Mouse (Mus musculus): ENCODE data around the gene Gm1604a. TPM values are rescaled to one million over a fixed set of nuclear protein-coding genes. Genes with fewer than 3 reads are reported as not detected.
A peak's percentile ranks its signal among the peaks of the same experiment; 100 is the strongest.
"Not testable (repeated sequence)": the region's sequence is repeated elsewhere in the genome, so short reads cannot be mapped to it uniquely, and the experiment has no call there.

Gene Gm1604a
- total RNA-seq (2022), result 1 to 10 TPM in 3 of 4 experiments, under 1 TPM in 1; 0.68 to 2.5 (median 1.8) TPM

DNA sequence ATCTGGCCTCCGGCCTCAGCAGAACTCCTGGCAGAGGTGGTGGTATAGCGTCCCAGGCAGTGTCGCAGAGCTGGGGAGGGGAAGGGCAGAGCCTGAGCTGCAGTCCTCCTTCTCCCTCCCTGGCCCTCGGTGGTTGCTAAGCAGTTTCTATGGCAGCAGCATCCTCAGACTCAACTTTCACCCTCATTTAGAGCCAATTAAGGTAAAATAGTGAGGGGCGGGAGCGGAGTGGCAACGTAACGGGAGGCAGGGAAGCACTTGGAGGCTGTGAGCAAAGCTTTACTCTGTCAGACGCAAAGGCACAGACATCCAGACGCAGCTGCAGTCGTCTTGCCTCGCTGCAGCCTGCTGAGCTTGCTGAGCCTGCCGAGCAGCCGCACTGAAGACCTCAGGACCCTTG, at the start of gene Gm1604a:
Gm1604a (plus strand) TSS at position 312 of the 400 bp plus-strand sequence.
- DNase-seq (ENCODE audit: low spot score in 2 of 2), result peak; percentile 26 to 27

DNA sequence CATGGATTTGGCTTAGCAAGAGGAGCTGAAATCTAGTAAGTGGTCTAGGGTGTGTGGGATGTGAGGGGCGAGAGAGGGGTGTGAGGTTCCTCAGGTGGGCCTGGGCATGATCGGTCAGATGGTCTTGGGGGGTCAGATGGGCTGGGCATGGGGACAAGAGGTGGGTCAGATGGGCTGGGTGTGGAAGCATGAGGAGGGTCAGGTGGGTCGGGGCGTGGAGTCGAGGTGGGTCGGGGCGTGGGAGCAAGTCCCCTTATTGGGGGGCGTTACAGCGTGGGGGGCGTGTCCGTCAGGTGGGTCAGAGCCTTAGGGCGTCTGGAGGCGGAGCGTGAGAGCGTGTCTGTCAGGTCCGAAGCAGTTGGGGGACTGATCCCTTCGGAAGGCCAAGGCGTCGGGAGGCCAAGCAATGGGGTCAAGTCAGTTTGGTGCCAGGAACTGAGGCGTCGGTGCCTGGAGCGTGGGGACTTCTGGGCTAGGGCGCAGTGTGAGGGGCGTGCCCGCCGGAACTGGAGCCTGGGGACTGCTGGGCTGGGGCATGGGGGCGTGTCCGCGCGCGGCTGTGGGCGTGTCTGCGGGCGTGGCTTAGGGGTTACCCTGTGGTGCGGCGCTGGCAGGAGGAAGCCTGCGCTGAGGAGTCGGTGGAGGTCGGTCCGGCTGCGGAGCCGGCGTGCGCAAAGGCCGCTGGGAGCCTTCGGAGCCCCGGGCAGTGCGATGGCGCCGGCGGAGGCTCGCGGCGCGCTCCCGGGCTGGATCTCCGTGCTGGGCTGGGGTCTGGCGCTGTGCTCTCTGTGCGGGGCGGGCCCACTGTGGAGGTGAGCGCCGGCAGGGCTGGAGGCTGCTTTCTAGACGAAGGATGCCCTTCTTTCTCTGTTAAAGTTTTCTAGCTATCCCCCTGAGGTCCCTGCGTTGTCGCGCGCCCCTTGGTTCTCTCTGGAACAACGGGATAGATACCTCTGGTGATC, 46.8 kb upstream of the Gm1604a start, which contains the start of gene Gm49721:
Gm49721 (plus strand) TSS at position 618 of the 962 bp plus-strand sequence.
- peak; percentile 53 to 54 for DNase-seq (ENCODE audit: low spot score in 2 of 2)

- DNase-seq (ENCODE audit: low spot score in 2 of 2), result not testable (repeated sequence)
Measured at GRCm38 (mm10) chr17:6979380-6979779, 46.0 kb upstream of the Gm1604a start.

- not testable (repeated sequence) for DNase-seq (ENCODE audit: low spot score in 2 of 2)
Measured at GRCm38 (mm10) chr17:6980144-6980543, 45.2 kb upstream of the Gm1604a start.

DNA sequence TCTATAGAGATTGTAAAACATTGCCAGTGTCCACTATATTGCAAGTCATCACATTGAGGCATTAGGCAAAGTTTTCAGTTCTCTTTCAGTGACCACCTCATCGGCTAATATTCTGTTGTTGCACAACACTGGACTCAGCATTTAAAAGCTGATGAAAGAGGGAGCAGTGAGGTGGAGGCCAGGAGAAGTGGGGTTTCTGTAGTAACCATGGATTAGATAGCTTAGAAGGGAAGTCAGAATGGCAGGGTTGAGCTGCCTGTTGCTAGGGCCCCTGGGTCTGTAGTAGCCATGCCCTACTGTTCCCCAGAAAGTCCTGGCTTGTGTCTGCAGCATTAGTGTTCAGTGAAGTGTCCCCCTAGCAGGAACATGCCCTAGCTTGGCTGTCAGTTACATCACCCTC, 39.2 kb upstream of the Gm1604a start:
- DNase-seq (ENCODE audit: low spot score in 2 of 2), result not testable (repeated sequence)

GRCm38 (mm10) chr17:6995504-6995903, 29.9 kb upstream of the Gm1604a start:
- DNase-seq (ENCODE audit: low spot score in 2 of 2), result not testable (repeated sequence)

DNA sequence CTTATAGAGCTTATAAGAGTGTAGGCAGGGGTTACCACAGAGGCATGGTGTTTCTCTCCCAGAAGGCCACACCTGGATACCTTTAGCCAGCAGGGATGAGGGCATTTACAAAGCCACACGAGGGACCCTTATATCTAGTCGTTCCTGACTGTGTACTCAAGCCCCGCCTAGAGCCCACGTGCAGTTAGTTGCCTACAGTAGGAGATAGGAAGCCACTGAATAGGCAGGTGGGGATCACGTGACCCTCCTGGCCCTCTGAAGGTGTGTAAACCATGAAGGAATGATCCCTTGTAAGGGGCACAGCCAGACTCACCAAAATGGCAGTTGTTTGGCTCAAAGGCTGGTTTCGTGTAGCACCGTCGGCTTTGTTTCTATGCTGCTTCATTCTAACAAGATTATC, 28.5 kb upstream of the Gm1604a start:
- DNase-seq (ENCODE audit: low spot score in 2 of 2), result not testable (repeated sequence)

DNA sequence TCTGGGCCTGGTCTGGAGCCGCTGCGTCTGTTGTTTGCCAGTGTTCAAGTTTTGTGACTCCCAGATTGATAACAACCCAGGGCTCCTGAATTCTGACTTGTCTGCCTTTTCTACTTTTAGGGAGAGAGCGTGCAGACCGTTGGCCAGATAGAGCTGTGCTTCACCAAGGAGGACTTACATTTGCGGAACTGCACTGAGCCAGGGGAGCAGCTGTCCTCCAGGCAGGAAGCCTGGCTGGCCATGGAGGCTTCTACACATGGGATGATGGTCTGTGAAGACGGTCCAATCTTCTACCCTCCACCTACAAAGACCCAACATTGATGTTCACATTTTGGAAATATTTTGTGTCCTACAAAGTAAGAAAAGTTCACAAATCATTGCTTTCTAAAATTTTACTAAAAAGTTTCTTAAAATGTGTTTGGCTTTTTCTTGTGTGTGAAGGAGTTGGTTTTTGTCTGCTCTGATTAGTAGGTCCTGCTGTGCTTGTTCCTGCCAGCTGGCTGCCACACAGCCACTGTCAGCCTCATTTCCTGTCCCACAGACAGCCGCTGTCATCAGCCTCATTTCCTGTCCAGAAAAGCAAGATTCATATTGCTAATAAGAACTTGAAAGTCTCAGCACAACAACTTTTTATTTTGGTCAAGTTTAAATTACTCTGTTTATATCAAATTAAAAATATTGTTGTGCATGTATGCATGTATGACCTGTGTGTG, 27.4 kb upstream of the Gm1604a start:
- not testable (repeated sequence) for DNase-seq (ENCODE audit: low spot score in 2 of 2)

- DNase-seq (ENCODE audit: low spot score in 2 of 2), result not testable (repeated sequence)
Measured at GRCm38 (mm10) chr17:7001790-7002585, 23.4 kb upstream of the Gm1604a start.

DNA sequence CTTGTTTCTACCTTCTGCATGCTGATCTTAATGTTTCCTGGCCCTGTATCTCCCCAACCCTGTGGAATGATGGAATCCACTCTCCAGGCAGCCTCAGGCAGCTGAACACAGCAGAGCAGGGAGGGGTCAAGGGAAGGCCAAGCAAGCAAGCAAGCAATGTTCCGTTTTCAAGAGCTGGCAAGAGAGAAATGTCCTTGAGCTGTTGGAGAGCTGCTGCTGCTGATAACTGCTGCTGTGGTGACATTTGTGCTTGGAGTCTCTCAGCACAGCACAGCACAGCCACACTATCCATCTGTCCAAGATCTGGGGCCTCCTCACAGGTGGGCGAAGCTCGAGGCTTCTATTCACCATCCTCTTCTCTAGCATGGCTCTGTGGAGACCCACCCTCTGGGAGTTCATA, 22.0 kb upstream of the Gm1604a start:
- DNase-seq (ENCODE audit: low spot score in 2 of 2), result not testable (repeated sequence)

DNA sequence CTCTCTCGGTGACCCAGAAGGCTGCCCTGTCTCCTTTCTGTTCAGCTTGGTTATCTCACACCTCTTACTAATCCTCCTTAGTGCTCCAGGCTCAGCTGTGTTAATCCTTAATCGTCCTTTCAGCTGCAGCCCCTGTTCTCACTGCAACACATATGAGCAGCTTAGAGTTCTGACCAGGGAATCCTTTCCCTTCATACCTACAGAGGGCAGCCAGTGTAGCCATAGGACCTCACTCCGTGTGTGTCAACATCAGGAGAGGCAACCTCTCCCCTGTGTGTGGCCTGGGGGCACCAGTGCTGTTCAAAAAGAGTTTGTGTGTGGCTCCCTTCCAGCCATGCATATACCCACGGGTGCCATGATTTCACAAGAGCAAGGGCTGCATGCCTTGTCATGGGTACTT, 19.7 kb upstream of the Gm1604a start:
- DNase-seq (ENCODE audit: low spot score in 2 of 2), result not testable (repeated sequence)

DNA sequence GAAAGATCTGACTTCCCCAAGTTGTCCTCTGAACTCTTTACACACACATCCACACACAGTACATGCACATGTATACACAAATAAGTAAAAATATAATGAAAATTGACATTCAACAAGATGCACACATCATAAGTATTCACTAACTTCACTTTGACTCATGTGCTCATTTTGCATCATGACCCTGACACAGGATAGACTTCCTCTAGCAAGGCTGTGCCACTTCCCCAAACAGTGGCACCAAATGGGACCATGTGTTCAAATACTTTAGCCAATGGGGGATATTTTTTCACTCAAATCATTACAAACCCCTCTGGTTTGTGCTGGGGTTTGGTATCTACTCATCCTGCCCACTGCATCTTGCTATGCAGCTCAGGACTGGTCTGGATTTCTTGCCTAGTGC, 16.5 kb upstream of the Gm1604a start:
- DNase-seq (ENCODE audit: low spot score in 2 of 2), result not testable (repeated sequence)

- not testable (repeated sequence) for DNase-seq (ENCODE audit: low spot score in 2 of 2)
Measured at GRCm38 (mm10) chr17:7009440-7009839, 15.9 kb upstream of the Gm1604a start.

DNA sequence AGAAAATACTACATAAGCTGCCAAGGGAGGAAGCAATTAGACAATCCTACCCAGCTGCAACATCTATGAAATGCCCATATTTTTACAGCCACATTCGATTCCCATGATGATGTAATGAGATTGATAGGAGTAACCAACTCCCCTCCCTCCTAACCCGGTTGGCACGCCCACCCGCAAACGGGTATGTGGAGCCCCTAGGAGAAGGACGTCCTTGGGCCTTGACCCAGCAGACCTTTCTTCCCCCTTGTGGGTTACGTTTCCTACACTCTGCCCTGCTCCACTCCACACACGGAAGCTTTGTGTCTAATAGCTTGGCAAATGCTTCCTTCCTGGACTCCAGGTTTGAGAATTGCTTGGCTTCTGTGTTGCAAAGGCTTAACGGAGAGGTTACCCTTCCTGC, 15.5 kb upstream of the Gm1604a start:
- DNase-seq (ENCODE audit: low spot score in 2 of 2), result not testable (repeated sequence)

DNA sequence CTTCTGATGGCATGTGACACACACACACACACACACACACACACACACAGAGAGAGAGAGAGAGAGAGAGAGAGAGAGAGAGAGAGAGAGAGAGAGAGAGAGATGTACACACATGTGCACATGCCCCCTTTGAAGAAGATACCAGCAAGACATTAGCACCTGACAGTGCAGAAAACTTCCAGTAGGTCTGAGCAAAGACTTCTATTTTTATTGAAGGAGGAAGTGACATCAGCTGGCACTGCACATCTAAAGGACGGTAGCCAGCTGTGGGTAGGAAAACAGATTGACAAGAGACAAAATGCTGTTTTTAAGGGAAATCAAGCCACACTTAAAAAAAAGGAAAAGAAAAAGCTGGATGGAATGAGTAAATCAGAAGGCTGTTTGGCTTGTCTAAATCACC, 11.2 kb upstream of the Gm1604a start:
- not testable (repeated sequence) for DNase-seq (ENCODE audit: low spot score in 2 of 2)

DNA sequence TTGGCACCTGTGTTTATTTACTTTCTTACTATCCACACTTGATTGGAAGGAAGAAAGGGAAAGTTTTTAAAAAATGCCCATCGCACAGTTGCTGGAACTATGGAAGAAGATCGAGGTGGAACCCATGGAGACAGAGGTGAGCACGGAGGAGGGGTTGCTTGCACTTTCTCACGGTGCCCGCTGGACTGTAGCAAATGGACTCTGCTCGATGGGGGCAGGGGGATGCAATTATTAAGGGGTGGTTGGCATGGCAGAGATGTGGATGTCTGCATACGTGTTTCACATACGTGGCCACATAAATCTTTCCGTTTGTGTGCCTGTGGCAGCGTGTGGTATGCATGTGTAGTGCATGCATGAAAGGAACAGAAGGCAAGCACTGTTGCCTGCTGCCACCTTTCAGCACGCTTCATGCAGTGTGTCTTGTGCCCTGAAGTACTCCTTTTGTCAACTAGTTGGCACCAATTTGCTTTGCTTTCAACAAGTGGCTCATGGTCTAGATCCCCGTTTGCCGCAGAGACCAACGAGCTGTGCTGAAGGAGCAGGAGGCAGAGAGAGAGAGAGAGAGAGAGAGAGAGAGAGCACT, 487 bp downstream of the Gm1604a start:
- not testable (repeated sequence) for DNase-seq (ENCODE audit: low spot score in 2 of 2)

GRCm38 (mm10) chr17:7030204-7030603, 4.8 kb downstream of the Gm1604a start:
- DNase-seq (ENCODE audit: low spot score in 2 of 2), result not testable (repeated sequence)

DNA sequence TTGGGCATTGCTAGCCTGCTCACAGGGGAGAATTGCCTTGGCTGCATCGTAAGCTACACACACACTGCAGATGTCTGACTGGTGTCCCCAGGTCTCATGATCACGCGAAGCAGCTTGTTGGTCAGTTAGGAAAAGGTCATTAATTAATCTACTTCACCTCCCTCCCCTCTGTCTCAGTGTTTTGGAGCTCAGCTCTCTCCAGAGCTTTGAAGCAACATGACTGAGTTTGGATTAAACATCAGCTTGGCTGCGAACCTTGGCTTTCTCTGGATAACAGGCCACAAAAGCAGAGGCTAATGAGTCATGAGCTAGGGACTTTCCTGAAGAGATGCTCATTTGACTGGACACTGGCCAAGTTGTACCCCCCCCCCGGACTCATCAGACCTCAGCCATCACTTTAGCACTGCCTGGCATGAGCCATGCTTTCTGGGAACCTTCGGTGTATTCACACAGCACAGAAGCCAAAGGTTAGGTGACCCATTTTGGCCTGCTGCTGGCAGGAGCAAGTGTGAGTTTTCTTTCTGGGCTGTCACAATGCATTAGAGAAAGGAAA, 5.3 kb downstream of the Gm1604a start:
- DNase-seq (ENCODE audit: low spot score in 2 of 2), result not testable (repeated sequence)

DNA sequence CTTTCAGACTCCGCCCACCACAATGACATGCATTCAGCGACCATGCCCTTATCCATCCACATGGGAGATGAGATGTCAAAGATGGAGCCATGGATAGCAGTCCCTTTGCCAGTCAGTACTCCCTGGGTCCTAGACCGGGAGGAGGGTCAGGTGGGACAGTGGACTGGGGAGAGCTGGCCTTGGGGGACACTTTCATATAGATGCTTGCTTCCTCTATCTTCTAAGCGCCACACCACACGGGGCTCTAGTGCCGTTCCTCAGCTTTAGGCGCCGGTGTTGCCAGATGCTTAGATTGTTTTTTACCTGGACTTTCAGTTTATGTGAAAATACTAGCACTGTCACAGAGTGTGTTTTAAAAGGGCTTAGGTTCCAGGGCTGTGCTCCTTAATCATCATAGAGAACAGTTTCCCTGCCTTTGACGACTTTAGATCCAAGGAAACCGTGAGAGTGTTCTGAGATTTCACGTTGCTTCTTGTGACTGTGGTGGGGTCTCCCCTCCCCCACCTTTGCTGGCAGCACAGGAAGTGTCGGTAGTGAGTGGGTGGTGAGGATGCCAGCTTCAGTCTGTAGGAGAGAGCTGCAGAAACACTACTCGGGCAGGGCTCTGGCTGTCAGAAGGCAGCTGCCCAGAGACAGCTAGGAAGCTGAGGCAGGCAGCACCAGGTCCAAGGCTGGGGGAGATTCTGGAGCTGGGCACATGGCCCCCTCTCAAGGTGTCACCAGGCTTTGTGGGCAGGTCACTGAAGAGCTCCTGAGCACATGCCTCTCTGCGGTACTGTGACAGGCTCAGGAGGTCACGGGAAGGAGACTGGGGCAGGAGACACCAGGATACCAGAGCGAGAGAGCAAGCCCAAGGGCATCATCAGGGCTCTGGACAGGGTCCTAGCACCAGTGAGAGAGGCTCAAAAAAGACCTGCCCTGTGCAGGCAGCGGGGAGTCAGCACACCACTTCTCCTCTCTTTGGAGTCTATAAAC, 8.1 kb downstream of the Gm1604a start:
- not testable (repeated sequence) for DNase-seq (ENCODE audit: low spot score in 2 of 2)

Data from left cerebral cortex, adult 8-10 months (tissue).